Mouse (Mus musculus) adrenal gland, postnatal 4 days (tissue): ENCODE results near the gene Pld1. TPM values are rescaled to one million over a fixed set of nuclear protein-coding genes. Genes with fewer than 3 reads are reported as not detected.

Source experiments
- DNase-seq, 2 experiments: peaks; one replicate each; pipeline ENCODE4 v3.0.0; 2021 to 2022; ENCODE audit warnings: low spot score in 2 of 2, mixed read lengths in 2 of 2
- total RNA-seq, 2 experiments: library from RNA; stranded (reverse); gene quantifications; 2 replicates each; pipeline ENCODE4 v1.2.3; 2021

Gene Pld1
- total RNA-seq, 2 experiments from 2014 or later: 11.9 to 13.7 TPM

- DNase-seq: no peak
Measured at GRCm38 (mm10) chr3:28041236-28041635, 102.7 kb downstream of the Pld1 start.

DNA sequence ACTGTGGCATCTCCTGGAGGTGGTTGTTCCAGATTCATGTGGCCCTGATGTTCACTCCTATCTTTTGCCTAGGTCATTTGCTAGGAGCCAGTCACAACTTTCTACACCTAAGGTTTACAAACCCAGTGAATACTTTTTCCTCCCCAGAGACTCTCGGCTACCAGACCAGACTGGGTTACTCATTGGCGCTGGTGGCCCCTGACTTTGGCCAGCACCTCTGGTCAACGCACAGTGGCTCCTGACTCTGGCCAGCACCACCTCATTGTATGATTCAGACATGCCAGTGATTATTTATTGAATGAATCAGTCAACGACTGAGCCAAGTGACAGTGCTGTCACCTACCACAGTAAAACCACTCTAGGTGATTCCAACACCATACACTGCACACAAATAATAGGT, 103.9 kb downstream of the Pld1 start:
- no peak for DNase-seq

DNA sequence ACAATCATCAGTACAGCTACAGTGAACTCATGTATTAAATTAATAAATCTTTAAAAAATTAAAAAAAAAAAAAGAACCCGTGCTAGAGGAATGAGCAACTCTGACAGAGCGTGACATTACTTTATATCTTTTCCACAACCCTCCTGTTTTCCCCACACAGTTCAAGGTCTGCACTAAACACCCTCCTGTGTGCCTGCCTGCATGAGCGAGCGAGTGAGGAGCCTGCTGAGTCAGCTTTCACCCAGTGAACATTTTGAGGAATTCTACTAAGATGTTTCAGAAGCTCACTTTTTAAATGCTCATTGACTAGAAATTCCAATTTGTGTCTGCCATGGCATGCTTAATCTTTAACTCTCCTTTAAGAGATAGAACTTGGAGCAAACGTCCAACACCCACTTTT, 109.1 kb downstream of the Pld1 start:
- DNase-seq: no peak

- DNase-seq: no peak
Measured at GRCm38 (mm10) chr3:28049526-28049925, 111.0 kb downstream of the Pld1 start.

DNA sequence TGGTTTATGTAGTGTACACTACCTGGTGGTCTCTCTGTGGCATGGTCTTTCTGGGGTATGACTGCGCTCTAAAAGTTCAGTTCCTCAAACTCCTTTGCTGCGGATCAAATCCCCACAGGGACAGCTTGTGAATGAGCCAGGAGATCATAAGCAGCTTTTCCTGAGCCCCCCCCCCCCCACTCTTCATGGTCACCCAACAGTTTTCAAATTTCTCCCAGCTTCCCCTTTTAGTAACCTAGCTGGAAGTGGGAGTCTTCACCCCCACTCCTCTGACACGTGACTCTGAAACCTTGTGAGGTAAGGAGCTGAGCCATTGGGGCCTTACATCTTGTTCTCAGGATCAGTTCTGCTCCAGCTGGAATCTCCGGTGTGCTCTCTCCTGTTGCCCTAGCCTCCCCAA, 114.6 kb downstream of the Pld1 start:
- no peak for DNase-seq

GRCm38 (mm10) chr3:28060713-28061112, 122.2 kb downstream of the Pld1 start:
- no peak for DNase-seq

DNA sequence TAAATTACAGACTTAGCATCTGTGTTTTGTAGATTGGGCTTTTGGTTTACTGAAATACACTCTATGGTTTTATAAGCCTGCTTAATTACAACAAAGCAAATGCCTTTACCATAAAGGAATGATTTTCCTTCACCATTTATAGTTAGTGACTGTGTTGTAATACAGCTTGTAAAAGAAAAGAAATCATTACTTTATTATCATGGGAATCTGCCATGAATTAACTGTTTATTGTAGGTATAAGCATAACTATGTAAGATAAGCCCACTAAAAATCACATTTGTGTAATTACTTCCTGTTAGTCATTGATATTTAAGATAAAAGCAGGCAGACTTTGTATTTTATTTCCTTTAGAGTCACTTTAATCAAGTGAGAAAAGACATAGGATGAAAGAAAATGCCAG, 122.7 kb downstream of the Pld1 start:
- no peak for DNase-seq

DNA sequence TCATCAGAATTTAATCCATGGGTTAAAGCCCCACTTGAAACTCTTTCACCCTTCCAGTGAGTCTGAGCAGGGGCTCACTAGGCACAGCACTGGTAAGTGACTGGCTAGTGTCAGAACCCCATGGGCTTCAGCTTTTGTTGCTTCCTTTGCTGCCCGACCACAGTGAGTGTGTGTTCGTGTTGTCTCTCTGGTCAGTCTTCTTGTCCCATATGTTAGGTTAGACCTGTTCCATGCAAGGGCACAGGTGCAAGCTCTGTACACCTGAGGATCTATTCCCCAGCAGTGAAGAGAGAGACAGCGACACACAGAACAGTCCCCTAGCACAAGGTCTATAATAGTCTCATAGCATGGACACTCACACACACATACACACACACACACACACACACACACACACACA, 140.7 kb downstream of the Pld1 start:
- no peak for DNase-seq

- no peak for DNase-seq
Measured at GRCm38 (mm10) chr3:28080116-28080515, 141.6 kb downstream of the Pld1 start.

DNA sequence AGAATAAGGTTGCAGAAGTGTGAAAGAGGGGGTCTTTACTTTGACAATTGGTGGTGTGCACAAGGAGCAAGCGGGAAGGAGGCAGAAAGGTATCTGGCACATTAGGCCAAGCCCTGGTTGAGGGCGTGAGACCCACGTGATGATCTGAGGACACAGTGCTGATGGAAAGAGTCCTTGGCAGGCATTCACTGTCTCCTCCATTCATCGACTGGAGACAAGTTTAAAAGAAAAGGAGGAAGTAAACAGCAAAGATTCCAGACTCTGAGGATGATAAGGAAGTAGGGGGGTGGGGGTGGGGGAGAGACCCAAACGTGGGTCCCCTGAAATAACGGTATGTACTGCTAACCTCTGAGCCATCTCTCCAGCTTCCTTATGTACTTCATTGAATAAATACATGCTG, 142.5 kb downstream of the Pld1 start:
- DNase-seq: no peak

DNA sequence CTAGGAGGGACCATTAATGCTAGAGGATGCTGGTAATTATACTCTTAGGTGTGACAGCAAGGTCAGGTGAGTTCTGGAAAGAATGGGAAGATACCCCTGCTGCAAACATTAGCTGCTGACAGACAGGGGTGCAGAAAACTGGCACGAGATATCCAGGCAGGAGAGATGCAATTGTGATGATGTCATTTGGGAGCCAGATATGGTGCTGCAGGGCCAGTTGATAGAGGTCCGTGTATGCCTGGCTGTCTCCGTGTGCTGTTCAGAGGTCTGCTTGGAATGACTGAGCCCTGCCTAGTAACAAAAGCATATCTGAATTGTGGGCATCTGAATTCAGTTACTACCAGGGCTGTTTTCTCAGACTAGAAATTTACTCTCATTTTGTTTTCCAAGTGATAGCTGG, 144.7 kb downstream of the Pld1 start:
- no peak for DNase-seq

DNA sequence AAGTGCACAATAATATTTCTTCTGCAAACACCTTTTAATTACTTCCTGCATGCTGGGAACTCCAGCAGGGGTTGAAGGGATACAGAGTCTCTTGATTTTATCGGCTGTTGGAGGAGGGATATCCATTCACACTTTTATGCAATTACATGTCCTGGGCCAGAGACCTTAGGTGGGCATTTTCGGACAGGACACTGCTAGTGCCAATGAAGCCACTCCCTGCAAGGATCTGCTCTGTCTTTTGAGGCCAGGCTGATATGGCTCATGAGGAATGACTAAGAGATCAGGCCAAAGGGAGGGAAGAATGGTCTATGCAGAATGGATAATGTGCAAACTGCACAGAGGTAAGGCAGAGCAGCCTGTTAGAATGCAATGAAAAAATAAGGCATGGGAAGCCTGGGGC, 145.8 kb downstream of the Pld1 start:
- DNase-seq: no peak

DNA sequence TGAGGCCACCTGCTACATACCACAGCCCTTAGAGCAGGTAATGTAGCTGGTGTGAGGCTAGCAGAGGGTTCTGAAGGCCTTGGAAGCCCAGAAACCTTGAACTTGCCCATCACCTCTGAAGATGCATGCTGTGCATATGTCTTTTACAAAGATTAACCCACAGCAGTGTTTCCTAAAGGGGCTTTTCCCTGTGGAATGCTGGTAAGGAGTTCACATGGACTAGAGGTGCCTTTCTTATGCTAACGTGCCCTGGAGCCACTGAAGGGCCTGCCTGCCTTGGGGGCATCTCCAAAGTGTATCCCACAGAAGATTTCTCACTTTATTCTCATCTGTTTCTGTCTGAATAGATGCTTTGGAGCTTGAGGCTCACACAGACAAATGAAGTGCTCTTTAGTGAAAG, 152.8 kb downstream of the Pld1 start:
- no peak for DNase-seq

- no peak for DNase-seq
Measured at GRCm38 (mm10) chr3:28091741-28092140, 153.2 kb downstream of the Pld1 start.

DNA sequence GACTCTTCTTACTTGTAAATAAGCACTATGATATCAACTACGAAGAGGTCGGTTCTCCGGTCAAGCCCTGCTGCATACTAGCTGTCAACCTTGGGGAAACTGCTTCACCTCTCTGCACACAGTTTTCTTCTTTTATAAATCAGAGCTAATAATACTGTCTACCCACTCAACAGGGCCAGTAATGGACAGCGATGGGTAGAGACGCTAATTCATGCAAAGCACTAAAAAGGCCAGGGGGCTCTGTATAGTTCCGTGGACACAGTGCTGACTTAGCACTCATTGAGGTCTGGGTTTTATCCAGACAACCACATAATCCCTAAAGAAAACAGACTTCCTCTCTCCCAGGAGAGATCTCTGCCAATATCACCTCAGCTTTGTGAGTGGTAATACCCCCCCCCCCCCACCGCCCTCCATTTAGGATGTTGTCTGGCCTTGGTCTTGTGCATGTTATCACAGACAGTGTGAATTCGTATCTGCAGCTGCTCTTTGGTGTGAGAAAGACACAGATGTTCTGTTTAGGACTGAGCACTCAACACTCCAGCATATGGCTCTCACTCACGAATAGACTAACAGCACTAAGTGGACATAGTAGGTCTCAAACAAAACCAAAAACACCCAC, 155.3 kb downstream of the Pld1 start:
- DNase-seq: no peak

- no peak for DNase-seq
Measured at GRCm38 (mm10) chr3:28095451-28095850, 157.0 kb downstream of the Pld1 start.

DNA sequence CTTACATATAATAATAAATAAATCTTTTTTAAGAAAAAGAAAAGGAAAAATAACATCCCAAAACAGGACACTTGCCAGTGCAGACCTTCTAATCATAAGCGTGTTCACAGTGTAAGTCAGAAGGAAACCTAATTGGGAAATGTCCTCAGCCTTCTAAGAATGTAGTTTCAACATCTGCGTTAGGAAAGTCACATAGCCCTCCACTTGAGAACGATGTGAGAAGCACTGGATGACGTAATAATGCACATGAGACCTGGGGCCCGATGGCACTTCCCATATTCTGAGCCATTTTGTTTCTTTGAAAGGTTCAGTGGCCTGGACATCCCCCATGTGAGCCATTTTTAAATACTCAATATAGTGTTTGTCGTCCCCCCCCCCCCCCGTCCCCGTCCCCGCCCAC, 160.7 kb downstream of the Pld1 start:
- DNase-seq: no peak

GRCm38 (mm10) chr3:28104992-28105391, 166.5 kb downstream of the Pld1 start:
- DNase-seq: no peak

GRCm38 (mm10) chr3:28107446-28108004, 169.0 kb downstream of the Pld1 start:
- no peak for DNase-seq

- peak in 1 of 2 experiments; percentile 12 for DNase-seq
Measured at GRCm38 (mm10) chr3:28111516-28111915, 173.0 kb downstream of the Pld1 start.

DNA sequence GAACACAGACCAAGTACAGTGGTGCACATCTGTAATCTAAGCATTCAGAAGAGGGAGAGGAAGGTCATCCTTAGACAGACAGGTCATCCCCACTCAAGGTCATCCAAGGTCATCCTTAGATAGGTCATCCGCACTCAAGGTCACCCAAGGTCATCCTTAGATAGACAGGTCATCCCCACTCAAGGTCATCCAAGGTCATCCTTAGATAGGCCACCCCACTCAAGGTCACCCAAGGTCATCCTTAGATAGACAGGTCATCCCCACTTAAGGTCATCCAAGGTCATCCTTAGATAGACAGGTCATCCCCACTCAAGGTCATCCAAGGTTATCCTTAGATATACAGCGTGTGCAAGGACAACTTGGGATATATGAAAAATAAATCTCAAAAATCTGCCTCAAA, 175.4 kb downstream of the Pld1 start:
- DNase-seq: no peak

DNA sequence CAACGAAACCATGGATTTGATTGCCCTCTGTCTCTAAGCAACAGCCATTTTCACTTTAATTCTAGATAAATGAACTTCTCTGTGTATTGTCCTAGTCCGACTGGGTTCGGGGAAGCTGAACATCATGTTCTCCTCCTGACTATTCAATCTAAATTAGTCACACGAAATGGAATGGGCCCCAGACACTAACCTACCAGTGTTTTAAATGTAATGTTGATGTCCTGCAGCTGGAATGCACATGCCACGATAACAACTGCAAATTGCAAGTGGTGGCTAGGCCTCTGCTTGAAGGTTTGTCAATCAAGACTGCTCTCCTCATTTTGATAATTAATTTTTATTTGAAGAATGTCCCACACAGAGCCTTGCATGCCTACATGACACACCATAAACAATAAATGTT, 203.2 kb downstream of the Pld1 start:
- DNase-seq: no peak

DNA sequence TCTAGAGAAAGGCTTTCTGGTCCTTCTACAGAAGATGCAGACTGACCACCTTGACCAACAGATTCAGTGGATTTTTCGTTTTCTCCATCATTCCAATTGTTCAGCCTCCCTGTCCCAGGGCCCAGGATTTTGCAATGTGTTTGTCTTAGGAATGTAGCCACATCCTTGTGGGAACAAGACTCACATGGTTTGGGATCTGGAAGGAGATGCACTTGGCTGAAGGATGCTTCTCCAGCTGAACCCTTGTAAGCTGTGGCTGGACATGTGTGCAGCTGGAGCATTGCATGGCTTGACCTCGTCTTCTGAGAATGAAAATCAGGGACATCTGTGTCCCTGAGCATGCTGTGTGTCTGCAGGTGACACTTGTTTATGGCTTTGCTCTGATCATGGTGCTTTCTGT, 203.6 kb downstream of the Pld1 start:
- no peak for DNase-seq

DNA sequence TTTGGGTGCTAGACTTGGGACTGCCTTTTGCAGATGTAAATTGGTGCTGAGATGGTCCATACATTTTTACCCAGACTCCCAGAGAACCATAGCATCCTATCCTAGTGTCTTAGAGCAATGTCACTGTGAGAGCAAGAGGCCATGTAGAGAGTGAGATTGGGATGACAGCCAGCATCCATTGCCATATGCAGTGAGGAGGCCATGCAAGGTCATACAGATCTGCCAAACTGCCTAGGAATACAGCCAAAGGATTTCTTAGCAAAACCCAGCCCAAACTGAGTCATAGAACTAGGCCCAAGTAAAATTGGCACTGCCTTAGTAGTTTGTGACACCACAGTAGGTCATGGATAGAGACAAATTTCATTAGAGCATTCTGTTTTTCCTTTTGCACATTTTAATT, 206.2 kb downstream of the Pld1 start:
- DNase-seq: no peak
